In genomic region chr9:60392916-60393315, GRCm38 (mm10) we compare ENCODE assay signal across 14 mouse cellular contexts.
"Had no signal": no experiment of that assay in that cellular context is flagged by ENCODE, and none has a peak within 500 bp of the region (broad histone marks: within the 10 kb centered on the region; RNA-seq: fewer than 3 reads in every experiment).

No protein-coding gene starts in this region.

- H3K4me2 ChIP-seq: liver, embryonic 12.5 days; lung, embryonic 14.5 days; midbrain, embryonic 12.5 days; neural tube, embryonic 12.5 days; stomach, embryonic 15.5 days had no signal

- H3K27me3 ChIP-seq: liver, embryonic 12.5 days; midbrain, embryonic 12.5 days; neural tube, embryonic 12.5 days; stomach, embryonic 15.5 days had no signal

- H3K4me3 ChIP-seq: liver, embryonic 12.5 days; midbrain, embryonic 10.5 days; midbrain, embryonic 12.5 days; neural tube, embryonic 12.5 days; stomach, embryonic 15.5 days had no signal

- DNase-seq: lung, embryonic 14.5 days; lung, postnatal 14 days; midbrain, embryonic 14.5 days; right cerebral cortex, postnatal 14 days; thymus, adult 2 months; thymus, postnatal 36 days had no signal

- H3K9me3 ChIP-seq: liver, embryonic 12.5 days; midbrain, embryonic 10.5 days; midbrain, embryonic 12.5 days; neural tube, embryonic 12.5 days; stomach, embryonic 15.5 days had no signal

- H3K36me3 ChIP-seq: liver, embryonic 12.5 days; midbrain, embryonic 10.5 days; midbrain, embryonic 12.5 days; neural tube, embryonic 12.5 days; stomach, embryonic 15.5 days had no signal

- H3K27ac ChIP-seq: liver, embryonic 12.5 days; liver, embryonic 14.5 days; midbrain, embryonic 10.5 days; midbrain, embryonic 12.5 days; neural tube, embryonic 12.5 days; stomach, embryonic 15.5 days; stomach, postnatal 0 days had no signal

- H3K9ac ChIP-seq: liver, embryonic 12.5 days; liver, embryonic 14.5 days; lung, embryonic 14.5 days; midbrain, embryonic 12.5 days; neural tube, embryonic 12.5 days; stomach, embryonic 15.5 days had no signal

- H3K4me1 ChIP-seq: stomach, embryonic 15.5 days had no signal

- ATAC-seq: liver, embryonic 12.5 days; midbrain, embryonic 16.5 days had no signal
